Mouse (Mus musculus) lung, postnatal 0 days (tissue): ENCODE results near the gene Ipo13. TPM values are rescaled to one million over a fixed set of nuclear protein-coding genes. Genes with fewer than 3 reads are reported as not detected.

Experiments
- ATAC-seq: fragments of 200-750 bp; cut with Nextera tagmentation; 2 replicates; pipeline ENCODE4 v1.8.0; 2017; ENCODE audit warnings: moderate library complexity
- DNase-seq: peaks from one replicate; pipeline ENCODE4 v3.0.0-alpha.2; 2016; ENCODE audit warnings: low spot score
- H3K27ac ChIP-seq: fragments of 300-500 bp; sonication (generic); 2 replicates; pipeline ENCODE4 v1.5.1; 2014; ENCODE audit warnings: antibody characterized with exemption, mild to moderate bottlenecking, low read length, mixed read lengths
- H3K27me3 ChIP-seq: fragments of 300-500 bp; sonication (generic); replicated peaks from 2 replicates; pipeline ENCODE4 v1.6.1; 2014; ENCODE audit warnings: low read length, mixed read lengths; ENCODE audit not compliant: insufficient read depth
- H3K36me3 ChIP-seq: fragments of 300-500 bp; sonication (generic); 2 replicates; pipeline ENCODE4 v1.6.1; 2014; ENCODE audit warnings: low read length, mixed read lengths; ENCODE audit not compliant: insufficient read depth
- H3K4me1 ChIP-seq: fragments of 300-500 bp; sonication (generic); 2 replicates; pipeline ENCODE4 v1.6.1; 2014; ENCODE audit warnings: antibody characterized with exemption, low read depth, low read length, mixed read lengths; ENCODE audit not compliant: insufficient read depth
- H3K4me2 ChIP-seq: fragments of 300-500 bp; sonication (generic); replicated peaks from 2 replicates; pipeline ENCODE4 v1.6.1; 2014; ENCODE audit warnings: low read depth, mild to moderate bottlenecking, low read length, moderate library complexity, mixed read lengths
- H3K4me3 ChIP-seq: fragments of 300-500 bp; sonication (generic); 2 replicates; pipeline ENCODE4 v1.5.1; 2014; ENCODE audit warnings: low read depth, low read length
- H3K9ac ChIP-seq: fragments of 300-500 bp; sonication (generic); replicated peaks from 2 replicates; pipeline ENCODE4 v1.6.1; 2014; ENCODE audit warnings: low read depth, mild to moderate bottlenecking
- H3K9me3 ChIP-seq: fragments of 300-500 bp; sonication (generic); 2 replicates; pipeline ENCODE4 v1.6.1; 2016; ENCODE audit warnings: low read length, mixed read lengths
- CTCF ChIP-seq: IDR thresholded peaks from 2 replicates; pipeline ENCODE4 v1.5.1; 2016; ENCODE audit warnings: antibody characterized with exemption, mild to moderate bottlenecking
- EP300 ChIP-seq: IDR thresholded peaks from 2 replicates; pipeline ENCODE4 v1.6.1; 2016; ENCODE audit warnings: antibody characterized with exemption, mild to moderate bottlenecking, control low read depth
- WGBS: fragments of 180-500 bp; shearing (Covaris S2); extraction: QIAGEN DNeasy Blood & Tissue Kit; methylation state at CpG from one replicate; pipeline ENCODE4 v1.1.7; 2014; 5-methylcytosine and 5-hydroxymethylcytosine counted together
- polyA plus RNA-seq: library from polyadenylated mRNA; unstranded; fragments of >200 nt; fragmentation: Nextera tagmentation; extraction: Ambion mirVana; gene quantifications from 2 replicates; pipeline ENCODE4 v1.2.1, GENCODE M21; 2015

The Ipo13 gene
- polyA plus RNA-seq, 1 experiment from 2014 or later: 35.6 TPM

GRCm38 (mm10) chr4:117846261-117846660 is 68.5 kb downstream of the Ipo13 start:
- H3K27me3 ChIP-seq: no peaks in the 10 kb centered on the region
- 0 out of 2 replicates have a peak, but pooled peaks cover 3% of the 10 kb centered on the region for H3K4me1 ChIP-seq
- H3K36me3 ChIP-seq: no peaks in the 10 kb centered on the region
- H3K9ac ChIP-seq: no peak overlapping the region
- H3K9me3 ChIP-seq: no peaks in the 10 kb centered on the region
- ATAC-seq (no peak), DNase-seq (no peak)
- H3K4me2 ChIP-seq: no peak overlapping the region
- whole genome bisulfite sequencing: 96% methylated on average over 4 of the region's 4 CpGs
- no peak for TF ChIP-seq EP300
- TF ChIP-seq CTCF: no peak
- H3K27ac ChIP-seq: no peak overlapping the region
- H3K4me3 ChIP-seq: no peak overlapping the region

GRCm38 (mm10) chr4:117845316-117845715 is 69.5 kb downstream of the Ipo13 start:
- H3K4me2 ChIP-seq: no peak overlapping the region
- ATAC-seq (no peak), DNase-seq (no peak)
- no peaks in the 10 kb centered on the region for H3K36me3 ChIP-seq
- H3K4me1 ChIP-seq: peaks cover 6% of the 10 kb centered on the region; the same call in 1 of the 2 replicates
- H3K27ac ChIP-seq: no peak overlapping the region
- no peak overlapping the region for H3K9ac ChIP-seq
- TF ChIP-seq EP300 (no peak), CTCF (no peak)
- H3K9me3 ChIP-seq: no peaks in the 10 kb centered on the region
- no peaks in the 10 kb centered on the region for H3K27me3 ChIP-seq
- 90% methylated on average over 11 of the region's 11 CpGs for WGBS
- H3K4me3 ChIP-seq: no peak overlapping the region

Other genes with a start within 250 kb of the Ipo13 start
- 37.0 and 37.8 TPM in 2 replicates for gene Dmap1, start 232.7 kb downstream of the Ipo13 start, polyA plus RNA-seq
- not detected in 2 replicates for gene Gm12845, start 190.6 kb downstream of the Ipo13 start, polyA plus RNA-seq
- not detected in 2 replicates for gene Klf17, start 149.4 kb downstream of the Ipo13 start, polyA plus RNA-seq
- gene Slc6a9, start 80.5 kb downstream of the Ipo13 start, polyA plus RNA-seq: 17.3 and 19.1 TPM in 2 replicates
- gene Ccdc24, start 42.4 kb downstream of the Ipo13 start, polyA plus RNA-seq: 4.5 TPM in 2 replicates
- gene B4galt2, start 31.5 kb downstream of the Ipo13 start, polyA plus RNA-seq: 7.2 and 7.7 TPM in 2 replicates
- gene Atp6v0b, start 27.7 kb downstream of the Ipo13 start, polyA plus RNA-seq: 346 TPM in 2 replicates
- gene Dph2, start 23.0 kb downstream of the Ipo13 start, polyA plus RNA-seq: 7.8 and 8.6 TPM in 2 replicates
- gene Artn, start 14.8 kb upstream of the Ipo13 start, polyA plus RNA-seq: 3.2 and 3.5 TPM in 2 replicates
- gene St3gal3, start 219.9 kb upstream of the Ipo13 start, polyA plus RNA-seq: 4.0 and 4.5 TPM in 2 replicates